In genomic region chr1:119034163-119034705, GRCm38 (mm10) we compare ENCODE assay signal across 8 mouse cellular contexts. TPM values are rescaled to one million over a fixed set of nuclear protein-coding genes. Genes with fewer than 3 reads are reported as not detected.
DNase-seq lines count a peak whose midpoint lies in the region; ATAC-seq and TF ChIP-seq lines count a peak whose summit lies in the region.

No protein-coding gene starts in this region.

- DNase-seq in heart, postnatal 10 days: no peak
- no peak for DNase-seq in midbrain, embryonic 10.5 days (ENCODE audit: low spot score)
- no peak for DNase-seq in urinary bladder, postnatal 4 days (ENCODE audit: low spot score in 2 of 2)
- DNase-seq in frontal cortex, adult 2 months (ENCODE audit: extremely low spot score in 1 of 2, low spot score in 1 of 2): no peak
- DNase-seq in B cell, adult 2 months: no peak

- H3K9ac ChIP-seq in heart, embryonic 11.5 days (ENCODE audit: low read depth, low read length): peak overlapping the region; percentile 56
- no peak overlapping the region for H3K9ac ChIP-seq in forebrain, embryonic 15.5 days (replicated peaks)

- TF ChIP-seq CTCF in E14TG2a.4 (conservative IDR thresholded peaks at IDR 0.05; ENCODE audit: low read length): no peak

- no peak for ATAC-seq in heart, embryonic 11.5 days (replicated peaks; ENCODE audit: insufficient number of reproducible peaks, low FRiP score, low TSS enrichment)
- ATAC-seq in forebrain, embryonic 15.5 days (replicated peaks): no peak

- H3K36me3 ChIP-seq in heart, embryonic 11.5 days (ENCODE audit: control insufficient read depth, insufficient read depth, low read length): no peaks in the 10 kb centered on the region
- H3K36me3 ChIP-seq in E14TG2a.4 (ENCODE audit: insufficient read depth, low read length): peaks cover 98% of the 10 kb centered on the region
- no peaks in the 10 kb centered on the region for H3K36me3 ChIP-seq in forebrain, embryonic 15.5 days
- H3K36me3 ChIP-seq in midbrain, embryonic 10.5 days: peaks cover 32% of the 10 kb centered on the region

- no peaks in the 10 kb centered on the region for H3K27me3 ChIP-seq in heart, embryonic 11.5 days (ENCODE audit: control insufficient read depth, insufficient read depth, low read length)
- no peaks in the 10 kb centered on the region for H3K27me3 ChIP-seq in E14TG2a.4 (ENCODE audit: insufficient read depth, low read length)
- H3K27me3 ChIP-seq in forebrain, embryonic 15.5 days: no peaks in the 10 kb centered on the region
- no peaks in the 10 kb centered on the region for H3K27me3 ChIP-seq in midbrain, embryonic 10.5 days (ENCODE audit: low read depth, poor library complexity, severe bottlenecking)

- H3K27ac ChIP-seq in heart, embryonic 11.5 days (ENCODE audit: low read depth, low read length): peak overlapping the region; percentile 90
- H3K27ac ChIP-seq in forebrain, embryonic 15.5 days (replicated peaks): peak overlapping the region; percentile 84
- peak overlapping the region; percentile 91 for H3K27ac ChIP-seq in midbrain, embryonic 10.5 days (replicated peaks)

- no peaks in the 10 kb centered on the region for H3K9me3 ChIP-seq in heart, embryonic 11.5 days (replicated peaks; ENCODE audit: control insufficient read depth, low read length)
- no peaks in the 10 kb centered on the region for H3K9me3 ChIP-seq in E14TG2a.4 (ENCODE audit: low read length)
- no peaks in the 10 kb centered on the region for H3K9me3 ChIP-seq in forebrain, embryonic 15.5 days
- no peaks in the 10 kb centered on the region for H3K9me3 ChIP-seq in midbrain, embryonic 10.5 days (replicated peaks)

- WGBS in heart, embryonic 11.5 days (ENCODE audit: insufficient replicate concordance): 45% methylated on average over 13 of the region's 13 CpGs
- WGBS in forebrain, embryonic 15.5 days: 12% methylated on average over 13 of the region's 13 CpGs
- 42% methylated on average over 13 of the region's 13 CpGs for WGBS in midbrain, embryonic 10.5 days

- intact Hi-C loops in heart, postnatal 10 days (cut with DNase I): no loop called here

- H3K4me2 ChIP-seq in heart, embryonic 11.5 days: no peak overlapping the region
- no peak overlapping the region for H3K4me2 ChIP-seq in forebrain, embryonic 15.5 days (replicated peaks)

- no peak overlapping the region for H3K4me3 ChIP-seq in heart, embryonic 11.5 days (ENCODE audit: low read depth, low read length)
- 0 out of 2 replicates have a peak overlapping the region, but pooled peaks have one; percentile 17 for H3K4me3 ChIP-seq in E14TG2a.4 (replicated peaks; ENCODE audit: low read length)
- H3K4me3 ChIP-seq in forebrain, embryonic 15.5 days: no peak overlapping the region
- H3K4me3 ChIP-seq in midbrain, embryonic 10.5 days: peak overlapping the region; percentile 31

- peaks cover 21% of the 10 kb centered on the region for H3K4me1 ChIP-seq in heart, embryonic 11.5 days (ENCODE audit: control insufficient read depth, insufficient read depth, low read length)
- peaks cover 97% of the 10 kb centered on the region for H3K4me1 ChIP-seq in E14TG2a.4 (replicated peaks; ENCODE audit: low read depth, low read length)
- peaks cover 33% of the 10 kb centered on the region for H3K4me1 ChIP-seq in forebrain, embryonic 15.5 days
- peaks cover 50% of the 10 kb centered on the region for H3K4me1 ChIP-seq in midbrain, embryonic 10.5 days

RNA-seq across cellular contexts. Expression of gene Gli2, which starts 19.2 kb away (rescaled TPM):
- polyA plus RNA-seq in heart, embryonic 11.5 days (2014; fragmentation: Nextera tagmentation; extraction: Ambion mirVana): 3.3 and 4.1 TPM in 2 replicates
- 1 to 10 TPM; 3.8 to 4.2 TPM for total RNA-seq in heart, postnatal 10 days (2021)
- polyA plus RNA-seq in forebrain, embryonic 15.5 days (2015; fragmentation: Nextera tagmentation; extraction: Ambion mirVana): 4.0 and 5.4 TPM in 2 replicates
- 8.9 and 9.9 TPM in 2 replicates for polyA plus RNA-seq in midbrain, embryonic 10.5 days (2016; fragmentation: Nextera tagmentation; extraction: Ambion mirVana)
- polyA plus RNA-seq in frontal cortex, adult 2 months (2012; rRNA removed): 1.6 and 2.2 TPM in 2 replicates

Comparison
In these comparisons a context has a peak if more than half of its experiments do, and no peak if none do; other contexts are left out.
1. H3K4me3 ChIP-seq: peak in E14TG2a.4 (single experiment) and midbrain, embryonic 10.5 days (single experiment); none in heart, embryonic 11.5 days (single experiment) and forebrain, embryonic 15.5 days (single experiment).
2. Peak in every context shown above with its lines, with median percentiles within 50 percentile points of each other: H3K27ac ChIP-seq.